12 mouse cellular contexts compared by ENCODE assay signal in genomic region chr7:83885835-83886234, GRCm38 (mm10). TPM values are rescaled to one million over a fixed set of nuclear protein-coding genes. Genes with fewer than 3 reads are reported as not detected.
DNase-seq lines count a peak whose midpoint lies in the region; ATAC-seq and TF ChIP-seq lines count a peak whose summit lies in the region.
"Had no signal": no experiment of that assay in that cellular context is flagged by ENCODE, and none has a peak within 500 bp of the region (broad histone marks: within the 10 kb centered on the region; RNA-seq: fewer than 3 reads in every experiment).

No protein-coding gene starts in this region.

- peak; percentile 39 for DNase-seq in G1E (ENCODE audit: low spot score)
- DNase-seq in lung, postnatal 0 days (ENCODE audit: low spot score): no peak
- DNase-seq in kidney, postnatal 14 days: no peak
- DNase-seq in kidney, adult 9 months: no peak
- DNase-seq in gastrocnemius, adult 2 months: no peak
- no peak for DNase-seq in gastrocnemius, postnatal 14 days
- DNase-seq: left cerebral cortex, postnatal 4 days had no signal

- peak overlapping the region; percentile 67 for H3K27ac ChIP-seq in intestine, embryonic 16.5 days (ENCODE audit: low read length)
- peak overlapping the region; percentile 98 for H3K27ac ChIP-seq in lung, postnatal 0 days (ENCODE audit: low read length)
- no peak overlapping the region for H3K27ac ChIP-seq in gastrocnemius, adult 2 months
- H3K27ac ChIP-seq: neural tube, embryonic 12.5 days had no signal

- H3K9ac ChIP-seq in intestine, embryonic 16.5 days (ENCODE audit: low read depth, low read length): no peak overlapping the region
- H3K9ac ChIP-seq in lung, postnatal 0 days (replicated peaks; ENCODE audit: low read depth): no peak overlapping the region
- H3K9ac ChIP-seq: forebrain, embryonic 15.5 days; midbrain, embryonic 12.5 days; neural tube, embryonic 12.5 days had no signal

- H3K4me2 ChIP-seq in intestine, embryonic 16.5 days (ENCODE audit: low read depth, low read length): no peak overlapping the region
- H3K4me2 ChIP-seq in lung, postnatal 0 days (replicated peaks; ENCODE audit: low read depth, low read length): no peak overlapping the region
- H3K4me2 ChIP-seq: forebrain, embryonic 15.5 days had no signal

- H3K4me3 ChIP-seq in E14TG2a.4 (replicated peaks; ENCODE audit: low read length): peak overlapping the region; percentile 89; the same call in 1 of the 2 replicates
- no peak overlapping the region; the same call in 1 of the 2 replicates for H3K4me3 ChIP-seq in G1E (ENCODE audit: low read depth, low read length)
- no peak overlapping the region for H3K4me3 ChIP-seq in intestine, embryonic 16.5 days (ENCODE audit: low read length)
- H3K4me3 ChIP-seq in lung, postnatal 0 days (ENCODE audit: low read depth, low read length): no peak overlapping the region
- H3K4me3 ChIP-seq in gastrocnemius, adult 2 months: no peak overlapping the region
- H3K4me3 ChIP-seq: neural tube, embryonic 12.5 days had no signal

- intact Hi-C loops in gastrocnemius, adult 2 months (cut with DNase I): loop anchor here (10.0 kb wide), 2 partner anchors 191 to 221 kb away; no protein-coding TSS in a partner anchor
- intact Hi-C loops in gastrocnemius, postnatal 14 days (cut with DNase I; ENCODE audit: low total_unique reads): no loop called here

- ATAC-seq in G1E (ENCODE audit: extremely low read depth, insufficient number of reproducible peaks, low FRiP score, poor library complexity, severe bottlenecking): peak; percentile 58
- no peak for ATAC-seq in intestine, embryonic 16.5 days
- ATAC-seq in lung, postnatal 0 days: no peak
- ATAC-seq: forebrain, embryonic 15.5 days had no signal

- TF ChIP-seq CTCF in E14TG2a.4 (conservative IDR thresholded peaks at IDR 0.05; ENCODE audit: low read length) (no peak), G1E (IDR thresholded peaks at IDR 0.05; ENCODE audit: low read depth, low read length) (no peak)
- TF ChIP-seq CTCF in lung, postnatal 0 days (IDR thresholded peaks at IDR 0.05): no peak
- TF ChIP-seq CTCF in gastrocnemius, adult 2 months (IDR thresholded peaks at IDR 0.05): no peak

- peak; percentile 68 for TF ChIP-seq EP300 in lung, postnatal 0 days (IDR thresholded peaks at IDR 0.05)

- H3K4me1 ChIP-seq in E14TG2a.4 (replicated peaks; ENCODE audit: low read depth, low read length) (peaks cover 56% of the 10 kb centered on the region), G1E (ENCODE audit: insufficient read depth, low read depth, low read length) (peaks cover 64% of the 10 kb centered on the region)
- peaks cover 28% of the 10 kb centered on the region for H3K4me1 ChIP-seq in intestine, embryonic 16.5 days (ENCODE audit: control insufficient read depth, insufficient read depth, low read length)
- H3K4me1 ChIP-seq in lung, postnatal 0 days (ENCODE audit: insufficient read depth, low read depth, low read length): peaks cover 18% of the 10 kb centered on the region

- no peaks in the 10 kb centered on the region for H3K27me3 ChIP-seq in E14TG2a.4 (ENCODE audit: insufficient read depth, low read length)
- H3K27me3 ChIP-seq in G1E (ENCODE audit: insufficient read depth, low read length): no peaks in the 10 kb centered on the region
- H3K27me3 ChIP-seq in intestine, embryonic 16.5 days (replicated peaks; ENCODE audit: control insufficient read depth, insufficient read depth, low read length): no peaks in the 10 kb centered on the region
- no peaks in the 10 kb centered on the region for H3K27me3 ChIP-seq in lung, postnatal 0 days (replicated peaks; ENCODE audit: insufficient read depth, low read length)
- H3K27me3 ChIP-seq: forebrain, embryonic 15.5 days; neural tube, embryonic 12.5 days had no signal

- WGBS in intestine, embryonic 16.5 days: 60% methylated on average over 4 of the region's 4 CpGs
- 37% methylated on average over 4 of the region's 4 CpGs for WGBS in lung, postnatal 0 days

- H3K9me3 ChIP-seq in E14TG2a.4 (ENCODE audit: low read length): no peaks in the 10 kb centered on the region
- peaks cover 5% of the 10 kb centered on the region for H3K9me3 ChIP-seq in G1E (replicated peaks)
- H3K9me3 ChIP-seq in intestine, embryonic 16.5 days (ENCODE audit: control insufficient read depth, low read length): peaks cover 3% of the 10 kb centered on the region; the same call in 1 of the 2 replicates
- H3K9me3 ChIP-seq in lung, postnatal 0 days (ENCODE audit: low read length): no peaks in the 10 kb centered on the region
- H3K9me3 ChIP-seq: forebrain, embryonic 15.5 days; neural tube, embryonic 12.5 days had no signal

- H3K36me3 ChIP-seq in E14TG2a.4 (ENCODE audit: insufficient read depth, low read length) (peaks cover 20% of the 10 kb centered on the region), G1E (replicated peaks) (peaks cover 19% of the 10 kb centered on the region)
- H3K36me3 ChIP-seq in intestine, embryonic 16.5 days (ENCODE audit: control insufficient read depth, insufficient read depth, low read length): no peaks in the 10 kb centered on the region
- no peaks in the 10 kb centered on the region for H3K36me3 ChIP-seq in lung, postnatal 0 days (ENCODE audit: insufficient read depth, low read length)
- H3K36me3 ChIP-seq: forebrain, embryonic 15.5 days had no signal

RNA-seq across cellular contexts. Expression of gene Mesd, which starts 1.6 kb away (rescaled TPM):
- total RNA-seq in G1E (2014; fragmentation: Nextera tagmentation): 25.0 and 28.7 TPM in 2 replicates
- total RNA-seq in G1E (2017): 33.6 and 41.0 TPM in 2 replicates
- 20.2 and 68.0 TPM in 2 replicates for polyA plus RNA-seq in G1E (2012)
- 73.1 and 83.0 TPM in 2 replicates for polyA plus RNA-seq in intestine, embryonic 16.5 days (2015; fragmentation: Nextera tagmentation; extraction: Ambion mirVana)
- polyA plus RNA-seq in lung, postnatal 0 days (2015; fragmentation: Nextera tagmentation; extraction: Ambion mirVana): 97.9 and 104 TPM in 2 replicates
- total RNA-seq in gastrocnemius, adult 2 months (2021): 10 to 100 TPM; 22.2 to 33.3 TPM
- total RNA-seq in gastrocnemius, postnatal 14 days (2021): 10 to 100 TPM; 31.5 to 38.8 TPM

RNA-seq across cellular contexts. Expression of gene Tlnrd1, which starts 1.7 kb away (rescaled TPM):
- total RNA-seq in G1E (2014; fragmentation: Nextera tagmentation) (5.7 and 6.9 TPM in 2 replicates), G1E (2017) (3.7 and 6.6 TPM in 2 replicates)
- polyA plus RNA-seq in G1E (2012): 21.2 and 28.8 TPM in 2 replicates
- polyA plus RNA-seq in intestine, embryonic 16.5 days (2015; fragmentation: Nextera tagmentation; extraction: Ambion mirVana): 5.8 and 7.0 TPM in 2 replicates
- polyA plus RNA-seq in lung, postnatal 0 days (2015; fragmentation: Nextera tagmentation; extraction: Ambion mirVana): 18.9 and 22.5 TPM in 2 replicates
- 1 to 10 TPM; 1.2 to 3.2 TPM for total RNA-seq in gastrocnemius, adult 2 months (2021)
- total RNA-seq in gastrocnemius, postnatal 14 days (2021): 1 to 10 TPM; 4.8 to 5.5 TPM
